Mouse (Mus musculus) frontal cortex, postnatal 10 days (tissue): ENCODE results near the gene Efna5.

Source experiments
- DNase-seq, 2 experiments: peaks; one replicate each; pipeline ENCODE4 v3.0.0; 2022; ENCODE audit warnings: low spot score in 2 of 2, mixed read lengths in 1 of 2

Efna5 gene

DNA sequence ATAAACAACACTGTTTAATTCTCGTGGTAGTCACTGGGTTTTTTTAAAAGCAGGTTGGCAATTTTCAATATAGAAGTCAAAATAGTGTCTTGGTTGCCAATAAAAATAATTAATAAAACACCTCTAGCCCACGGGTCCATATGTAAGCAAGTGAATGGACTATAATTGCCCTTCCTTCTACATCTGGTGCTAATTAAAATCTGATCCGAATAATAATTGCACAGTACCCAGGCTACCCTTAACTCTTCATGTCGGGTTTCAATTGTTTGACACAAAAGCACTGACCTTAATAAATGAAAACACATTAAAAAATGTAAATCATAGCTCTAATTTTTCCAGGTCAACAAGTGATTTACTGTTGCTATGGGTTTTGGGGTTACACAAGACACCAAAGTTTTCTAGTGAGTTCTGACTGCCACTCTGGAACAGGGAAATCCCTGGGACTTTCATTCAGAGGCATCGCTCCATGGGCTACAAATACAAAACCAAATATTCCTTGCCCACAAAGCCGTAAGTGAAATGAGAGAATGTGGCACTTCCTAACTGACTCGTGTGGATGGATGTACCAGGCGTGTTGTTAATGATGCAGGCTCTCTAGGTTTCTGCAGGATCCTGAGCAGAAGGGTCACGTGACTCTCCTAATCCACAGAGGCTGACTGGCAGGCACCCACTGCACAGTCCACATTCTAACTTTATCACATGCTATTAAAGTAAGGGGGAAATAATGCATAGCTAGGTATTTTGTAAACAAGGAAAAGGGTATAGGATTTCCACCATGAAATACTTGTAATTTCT, 178.9 kb downstream of the Efna5 start:
- no peak for DNase-seq

DNA sequence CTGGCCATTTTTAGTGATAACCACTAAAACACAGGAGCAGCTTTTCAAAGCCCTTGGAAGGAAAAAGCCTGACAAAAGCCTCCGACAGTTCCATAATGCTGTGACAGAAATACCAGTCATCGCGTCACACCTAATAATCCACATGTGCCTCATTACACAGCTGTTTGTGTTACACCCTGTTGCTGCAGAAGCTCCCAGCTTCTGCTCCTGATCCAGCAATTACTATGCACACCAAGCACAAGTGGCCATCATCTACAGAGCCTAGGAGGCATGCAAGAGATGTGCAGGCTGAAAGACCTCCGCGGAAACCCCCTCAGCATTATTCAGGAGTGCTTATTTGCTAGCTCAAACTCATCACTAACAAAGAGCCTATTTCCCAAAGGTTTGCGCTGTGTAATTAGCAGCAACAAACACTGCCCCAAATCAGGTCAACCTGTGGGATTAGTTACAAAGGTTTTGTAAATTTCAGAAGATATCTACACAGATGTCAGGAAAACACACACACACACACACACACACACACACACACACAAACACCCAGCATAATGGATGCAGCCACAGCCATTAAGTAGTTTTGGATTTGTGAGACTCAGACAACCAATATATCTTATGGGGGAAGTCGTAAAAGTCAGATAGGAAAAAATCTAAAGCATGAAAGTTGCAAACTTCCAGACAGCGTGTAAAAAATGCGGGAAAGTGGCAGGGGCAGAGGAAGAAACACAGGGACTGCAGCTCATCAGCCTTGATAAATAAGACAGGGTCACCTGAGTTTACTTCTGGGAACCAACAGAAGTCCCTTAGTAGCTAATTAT, 180.1 kb downstream of the Efna5 start:
- no peak for DNase-seq

DNA sequence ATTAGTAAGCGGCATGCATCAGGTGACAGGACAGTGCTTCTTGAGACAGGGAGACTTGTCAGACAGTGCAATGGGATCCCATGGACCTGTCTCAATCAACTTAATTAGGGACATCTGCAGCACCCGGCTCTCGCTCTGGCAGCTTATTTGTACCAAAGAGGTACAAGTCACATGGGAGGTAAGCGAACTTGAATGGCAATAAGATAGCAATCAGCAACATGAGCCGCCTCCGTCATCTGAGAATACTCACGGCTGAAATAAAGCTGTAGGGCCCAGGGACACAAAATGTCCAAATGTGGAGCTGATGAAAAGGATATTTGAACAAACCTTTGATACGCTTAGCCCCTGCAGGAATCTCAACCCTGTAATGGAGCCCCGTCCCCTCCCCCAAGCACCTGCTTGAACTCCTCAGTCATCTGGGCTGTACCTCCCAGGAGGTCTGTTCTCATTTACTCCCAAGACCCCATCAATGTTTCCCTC, 186.1 kb downstream of the Efna5 start:
- no peak for DNase-seq

DNA sequence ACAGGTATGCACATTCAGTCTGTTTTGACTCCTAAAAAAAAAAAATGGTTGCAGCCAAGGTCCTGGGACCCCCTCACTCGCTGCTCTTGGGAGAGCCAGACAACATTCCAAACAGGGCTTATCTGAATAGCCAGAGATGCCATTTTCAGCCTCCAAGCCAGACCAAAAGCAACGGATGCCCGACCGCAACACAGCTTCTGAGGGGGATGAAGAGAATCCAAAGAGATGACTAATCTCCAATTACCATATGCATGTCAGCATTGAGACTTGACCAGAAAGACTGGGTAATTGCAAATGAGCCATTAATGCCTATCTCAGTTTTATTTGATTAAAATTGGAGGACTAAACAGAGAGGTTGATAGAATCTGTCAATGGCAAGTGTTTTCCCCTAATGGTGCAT, 188.9 kb downstream of the Efna5 start:
- DNase-seq = no peak

DNA sequence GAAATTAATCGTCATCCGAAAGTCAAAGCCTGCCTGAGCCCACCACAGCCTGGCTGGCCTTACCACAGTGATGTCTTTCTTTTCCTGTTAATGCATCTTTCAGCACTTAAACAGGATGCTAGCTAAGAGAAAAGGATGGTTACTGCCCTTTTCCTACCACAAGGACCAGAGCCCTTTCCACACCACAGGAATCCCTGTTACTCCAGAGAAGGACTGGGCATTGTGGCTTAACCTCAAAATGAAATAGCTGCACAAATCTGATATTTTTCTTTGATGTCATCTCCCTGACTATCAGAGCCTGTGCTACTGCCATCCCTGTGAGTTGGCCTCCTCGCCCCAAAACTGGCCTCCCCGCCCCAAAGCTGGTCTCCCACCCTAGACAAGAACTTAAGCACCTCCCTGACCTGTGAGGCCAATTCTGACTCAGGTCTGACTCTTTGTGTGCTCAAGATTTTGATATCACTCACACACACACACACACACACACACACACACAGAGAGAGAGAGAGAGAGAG, 189.9 kb downstream of the Efna5 start:
- DNase-seq = no peak

DNA sequence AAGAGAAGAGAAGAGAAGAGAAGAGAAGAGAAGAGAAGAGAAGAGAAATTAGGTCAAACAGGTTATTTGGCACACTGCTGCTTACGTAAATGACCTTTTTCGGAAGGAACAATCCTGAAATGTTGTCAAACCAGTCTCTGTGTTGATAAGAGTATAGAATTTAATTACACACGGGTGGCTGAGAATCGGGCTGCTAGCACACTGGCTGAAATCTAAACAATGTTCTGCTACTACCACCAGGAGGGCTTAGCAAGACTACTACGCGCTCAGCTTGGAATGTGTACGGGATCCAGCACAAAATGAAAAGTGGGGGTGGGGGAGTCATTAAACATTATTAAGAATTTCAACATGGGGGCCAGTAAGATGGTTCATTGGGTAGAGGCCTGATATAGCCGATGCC, 190.9 kb downstream of the Efna5 start:
- no peak for DNase-seq

DNA sequence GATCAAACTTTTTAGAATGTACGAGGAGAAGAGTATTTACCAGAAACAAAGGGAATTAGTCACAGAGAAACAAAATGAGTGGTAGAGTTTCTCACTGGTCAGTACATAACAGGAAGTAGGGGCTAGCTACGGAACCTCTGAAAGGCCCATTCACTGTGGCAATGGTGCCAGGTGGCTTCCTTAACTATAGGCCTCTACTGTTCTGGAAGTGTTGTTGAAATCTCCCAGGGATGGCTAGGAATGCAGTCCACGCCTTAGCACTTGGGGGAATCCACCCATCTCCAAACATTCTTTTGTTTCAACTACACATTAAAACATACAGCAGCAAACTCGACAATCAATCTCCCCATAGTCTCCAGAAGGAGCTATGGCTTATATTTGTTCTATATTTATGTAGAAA, 191.5 kb downstream of the Efna5 start:
- DNase-seq = no peak

DNA sequence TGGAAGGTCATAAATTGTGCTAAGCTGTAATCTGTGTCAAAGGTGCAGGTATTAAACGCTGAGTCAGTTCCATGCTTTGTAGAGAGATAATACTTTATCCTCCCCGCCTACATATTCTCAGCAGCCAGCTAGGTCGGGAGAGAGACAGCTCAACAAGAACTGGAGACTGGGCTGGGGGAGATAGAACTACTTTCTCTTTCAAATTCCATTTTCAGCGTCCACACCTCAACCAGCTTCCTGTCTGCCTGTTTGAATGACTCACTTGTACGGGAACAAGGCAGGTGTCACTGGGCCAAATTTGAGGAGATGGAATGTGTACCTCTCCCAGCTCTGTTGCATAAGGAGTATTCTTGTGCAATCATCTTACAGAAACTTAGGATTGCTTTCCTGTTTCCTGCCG, 193.7 kb downstream of the Efna5 start:
- DNase-seq = no peak

DNA sequence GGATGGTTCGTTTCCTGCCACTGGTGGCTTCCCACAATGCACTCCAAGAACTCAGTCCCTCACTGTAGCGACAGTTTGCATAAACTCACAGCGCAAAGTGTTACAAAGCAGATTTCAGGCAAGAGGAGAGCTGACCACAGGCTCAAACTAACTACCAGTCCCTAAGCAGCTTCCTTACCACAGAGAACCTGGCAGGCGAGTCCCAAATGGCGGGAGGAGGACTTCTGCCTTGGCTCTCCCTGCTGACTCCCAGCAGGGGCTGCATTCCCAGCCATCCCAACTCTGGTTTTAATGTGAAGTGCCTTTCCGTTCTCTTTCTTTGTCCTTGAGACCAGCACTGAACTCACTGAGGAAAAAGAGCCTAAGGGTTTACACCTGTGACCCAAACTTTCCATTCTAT, 195.9 kb downstream of the Efna5 start:
- DNase-seq = no peak

DNA sequence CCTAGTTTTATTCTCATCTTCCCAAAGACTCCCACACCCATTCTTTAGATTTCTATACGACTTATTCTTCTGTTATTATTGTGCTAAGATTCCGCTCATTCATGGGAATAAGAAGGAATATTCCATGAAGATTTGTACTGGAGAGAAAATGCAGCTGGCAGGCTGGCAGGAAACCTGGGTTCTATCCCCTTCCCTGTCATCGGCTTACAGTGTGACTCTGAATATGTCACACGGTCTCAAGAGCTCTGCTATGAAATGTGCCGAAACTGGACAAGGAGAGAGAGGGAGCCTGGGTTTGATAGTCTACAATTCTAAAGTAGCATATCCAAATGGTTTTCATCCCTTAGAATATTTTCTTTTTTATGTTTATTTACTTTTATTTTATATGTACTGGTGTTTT, 198.0 kb downstream of the Efna5 start:
- DNase-seq = no peak

DNA sequence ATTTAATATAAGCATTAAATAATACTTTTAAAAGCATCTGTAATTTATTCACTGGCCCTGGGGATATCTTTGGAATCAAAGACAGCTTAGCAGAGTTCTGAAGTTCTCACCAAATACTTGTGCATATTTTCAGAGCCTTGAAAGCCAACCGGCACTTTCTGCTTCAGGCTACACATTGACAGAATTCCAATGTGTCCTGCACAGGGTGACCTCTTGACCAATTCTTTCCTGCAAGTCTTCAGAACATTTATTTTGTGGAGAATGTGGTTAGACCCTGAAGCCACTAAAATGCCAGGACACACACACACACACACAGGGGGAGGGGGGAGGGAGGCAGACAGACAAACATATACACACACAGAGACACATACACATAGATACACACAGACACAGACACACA, 199.4 kb downstream of the Efna5 start:
- no peak for DNase-seq

DNA sequence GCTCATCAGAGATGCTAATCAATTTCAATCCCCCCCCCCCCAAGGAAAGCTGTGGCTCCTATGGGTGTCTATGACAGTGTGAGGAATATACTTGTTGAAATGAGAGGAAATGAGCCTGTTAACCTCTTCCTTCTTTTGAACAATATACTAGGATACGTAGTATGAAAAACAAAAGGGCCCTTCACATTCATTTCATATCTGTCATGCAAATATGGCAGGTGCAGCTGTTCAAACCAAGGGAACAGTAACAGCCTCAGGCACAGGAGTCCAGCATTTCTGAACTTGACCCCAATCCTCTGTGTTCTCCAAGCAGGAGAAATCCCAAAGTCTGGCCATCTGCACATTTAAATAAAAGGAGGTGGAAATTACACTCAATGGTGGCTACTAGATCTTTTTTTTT, 200.4 kb downstream of the Efna5 start:
- no peak for DNase-seq

DNA sequence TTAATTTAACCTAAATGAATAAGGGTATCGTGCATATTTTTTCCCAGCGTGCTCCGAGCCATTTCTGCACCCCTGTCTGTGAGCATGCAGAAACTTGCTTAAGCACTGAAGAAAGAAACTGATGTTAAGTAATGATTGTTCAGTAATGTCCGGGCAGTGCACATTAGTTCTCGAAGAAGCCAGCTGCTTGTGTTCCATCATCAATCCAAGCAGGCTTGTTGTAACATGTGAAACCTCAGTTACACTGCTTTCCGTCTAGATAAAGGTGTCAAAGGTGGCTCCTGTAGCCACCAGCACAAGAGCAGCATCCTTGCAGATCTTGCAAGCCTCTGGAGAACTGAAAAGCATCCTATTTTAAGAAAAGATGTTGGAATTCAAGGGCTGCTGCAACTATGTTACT, 204.3 kb downstream of the Efna5 start:
- no peak for DNase-seq

DNA sequence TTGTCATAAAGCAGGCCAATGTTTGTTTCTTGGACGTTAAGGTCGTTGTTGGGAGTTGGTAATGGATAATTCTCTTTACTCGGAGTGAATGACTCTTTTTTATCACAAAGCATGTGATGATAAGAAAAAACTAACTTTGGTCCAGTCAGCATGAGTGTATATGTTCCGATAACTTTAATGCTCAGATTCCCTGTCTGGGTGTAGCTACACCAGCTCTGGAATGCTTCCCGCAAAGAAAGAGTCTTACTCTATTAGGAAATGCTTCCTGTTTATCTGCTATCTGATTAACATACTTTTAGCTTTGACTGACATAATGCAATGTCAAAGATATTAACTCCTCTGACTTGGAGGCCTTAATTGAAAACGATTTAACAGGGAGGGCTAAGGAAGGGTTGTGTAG, 204.7 kb downstream of the Efna5 start:
- no peak for DNase-seq

DNA sequence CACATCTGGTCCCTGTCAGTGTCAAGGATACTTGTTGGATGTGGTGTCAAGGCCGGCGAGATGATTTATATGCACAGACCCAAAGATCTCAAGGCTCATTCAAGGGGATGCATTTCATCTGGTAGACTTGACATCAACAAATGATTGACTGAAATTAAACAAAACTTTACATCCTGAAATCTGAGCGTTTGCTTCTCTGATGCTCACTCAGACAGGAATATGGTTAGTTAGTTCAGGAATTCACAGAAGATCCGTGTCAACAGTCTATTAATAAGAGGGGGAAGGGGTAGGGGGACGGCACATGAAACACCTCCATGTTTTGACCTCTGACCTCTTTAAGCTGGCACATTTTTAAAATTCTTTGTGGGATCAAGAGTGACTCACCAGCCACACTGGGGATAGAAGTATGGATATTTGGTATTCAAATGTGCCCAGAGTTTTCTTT, 205.3 kb downstream of the Efna5 start:
- no peak for DNase-seq

DNA sequence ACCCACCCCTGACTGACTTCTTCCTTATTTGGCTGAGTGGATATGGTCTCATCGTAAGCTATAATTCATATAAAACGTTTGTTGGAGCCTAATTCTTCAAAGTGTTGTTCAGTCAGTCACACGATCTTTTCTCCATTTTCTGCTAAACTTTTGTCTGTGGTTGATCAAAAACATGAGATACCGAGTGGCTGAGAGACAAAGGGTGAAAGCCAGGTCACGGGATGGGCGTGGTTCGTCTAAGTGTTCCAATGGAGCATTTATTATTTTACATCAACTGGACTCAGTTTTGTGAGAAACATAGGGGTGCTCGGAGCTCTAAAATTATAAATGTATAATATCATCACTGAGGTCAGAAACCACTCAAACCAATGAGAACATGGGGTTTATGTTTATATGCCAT, 209.0 kb downstream of the Efna5 start:
- no peak for DNase-seq

DNA sequence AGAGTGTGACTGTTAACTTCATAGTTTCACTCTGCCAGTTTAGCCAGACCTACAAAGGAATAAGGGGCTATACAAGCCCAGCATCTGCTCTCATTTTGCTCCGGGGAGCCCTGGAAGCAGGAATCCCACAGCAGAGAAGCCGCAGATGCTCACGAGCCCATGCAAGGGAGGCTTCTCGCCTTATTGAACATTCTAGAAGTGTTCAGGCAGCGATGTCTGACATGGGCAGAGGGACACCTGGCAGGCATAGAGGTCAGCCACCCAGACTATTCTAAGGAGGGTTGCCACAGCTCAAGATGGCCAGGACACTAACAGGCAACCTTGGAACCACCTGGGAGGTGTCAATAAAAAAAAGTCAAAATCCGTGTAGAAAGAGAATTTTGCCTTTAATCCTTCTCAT, 214.4 kb downstream of the Efna5 start:
- DNase-seq = no peak

DNA sequence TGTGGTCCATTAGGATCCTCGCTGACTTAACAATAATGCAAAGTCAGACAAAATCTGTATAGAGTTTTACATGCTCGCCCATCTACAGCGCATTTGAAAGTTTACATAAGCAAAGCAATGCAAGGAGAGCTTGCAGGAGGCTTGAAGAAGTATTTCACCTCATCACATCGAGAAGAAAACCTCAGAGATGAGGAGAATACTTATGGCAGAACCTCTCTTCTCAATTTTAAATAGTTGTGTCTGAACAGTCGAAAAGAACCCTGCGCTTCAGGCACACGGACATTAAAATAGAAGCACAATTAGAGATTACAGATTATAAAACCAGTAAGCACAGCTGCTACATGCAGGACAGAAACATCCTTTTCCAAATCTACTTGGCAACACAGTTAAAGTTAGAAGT, 215.3 kb downstream of the Efna5 start:
- no peak for DNase-seq

DNA sequence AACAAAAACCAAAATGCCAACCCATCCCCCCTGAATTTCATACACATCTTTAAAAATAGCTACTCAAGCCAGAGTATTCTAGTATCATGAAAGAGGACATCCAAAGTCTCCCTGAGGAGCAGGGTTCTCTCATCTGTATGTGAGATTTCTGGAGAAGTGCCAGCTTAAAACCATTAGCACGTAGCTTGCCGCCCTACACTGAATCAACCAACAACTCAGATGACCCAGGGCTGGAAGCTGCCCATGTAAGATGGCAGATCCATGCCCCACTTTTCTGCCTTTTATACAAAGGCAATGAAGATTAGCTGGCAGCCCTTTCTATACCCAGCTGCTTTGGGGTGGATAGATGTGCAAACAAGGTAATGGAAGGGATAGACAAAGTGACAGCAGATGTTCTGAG, 216.4 kb downstream of the Efna5 start:
- DNase-seq = no peak

DNA sequence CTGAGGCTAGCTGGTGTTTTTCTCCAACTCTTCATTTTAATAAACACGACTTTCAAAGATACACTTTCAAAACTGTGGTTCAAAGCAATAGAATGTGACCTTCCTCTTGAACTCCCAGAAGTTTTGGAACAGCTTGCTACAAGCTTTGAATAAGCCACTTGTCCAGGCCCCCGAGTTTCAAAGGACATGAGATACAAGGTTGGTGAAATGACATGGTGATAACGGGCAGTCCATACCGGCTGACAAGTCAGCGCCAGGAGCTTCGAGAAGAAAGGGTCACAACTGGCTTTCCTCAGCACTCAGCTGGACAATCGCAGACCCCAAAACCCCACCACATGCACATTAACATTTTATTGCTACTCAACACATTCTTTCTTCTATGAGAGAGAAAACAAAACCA, 219.3 kb downstream of the Efna5 start:
- no peak for DNase-seq

DNA sequence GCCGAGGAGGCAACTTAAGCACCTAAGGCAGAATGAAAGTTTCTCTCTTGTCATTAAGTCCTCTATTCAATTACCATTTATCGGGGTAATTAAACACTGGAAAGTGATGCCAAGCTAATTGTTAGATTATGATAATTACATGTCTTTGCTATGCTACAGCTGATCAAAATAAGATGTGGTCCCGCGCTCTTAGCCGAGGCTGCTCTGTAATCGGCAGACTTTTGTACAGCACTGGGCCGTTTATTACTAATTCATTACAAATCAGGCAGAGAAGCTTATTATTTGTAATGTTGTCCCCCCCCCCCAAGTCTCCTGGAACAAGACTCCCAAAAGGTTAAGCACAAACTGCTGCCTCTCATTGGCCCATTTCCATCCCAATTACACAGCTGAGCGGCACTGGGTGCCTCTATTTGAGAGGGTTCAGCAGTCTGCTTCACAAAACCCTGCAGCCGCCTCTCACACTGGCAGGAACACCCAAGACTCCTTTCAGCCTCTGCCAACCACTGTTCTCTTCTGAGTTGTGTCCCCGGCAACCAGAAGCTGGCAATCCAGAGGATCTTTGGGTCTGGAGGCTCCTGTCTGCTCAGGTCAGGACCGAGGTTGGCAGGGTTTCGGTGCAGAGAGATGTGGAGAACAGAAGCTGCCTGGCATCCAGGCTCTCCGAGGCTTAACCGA, 221.5 kb downstream of the Efna5 start:
- DNase-seq = peak; percentile 52 to 66
